Mouse (Mus musculus) olfactory bulb, adult 2 months (tissue): ENCODE data around the gene Orm2.

ENCODE experiments used
- CTCF ChIP-seq: fragments of 200-500 bp; IDR thresholded peaks from 2 replicates; pipeline ENCODE4 v1.5.1; 2012; ENCODE audit warnings: low read depth, mild to moderate bottlenecking, low read length, moderate library complexity; ENCODE audit not compliant: insufficient read depth
- POLR2A ChIP-seq: fragments of 200-500 bp; IDR thresholded peaks from 2 replicates; pipeline ENCODE4 v1.6.1; 2012; ENCODE audit warnings: mild to moderate bottlenecking, low read depth, low read length, moderate library complexity; ENCODE audit not compliant: insufficient read depth

DNA sequence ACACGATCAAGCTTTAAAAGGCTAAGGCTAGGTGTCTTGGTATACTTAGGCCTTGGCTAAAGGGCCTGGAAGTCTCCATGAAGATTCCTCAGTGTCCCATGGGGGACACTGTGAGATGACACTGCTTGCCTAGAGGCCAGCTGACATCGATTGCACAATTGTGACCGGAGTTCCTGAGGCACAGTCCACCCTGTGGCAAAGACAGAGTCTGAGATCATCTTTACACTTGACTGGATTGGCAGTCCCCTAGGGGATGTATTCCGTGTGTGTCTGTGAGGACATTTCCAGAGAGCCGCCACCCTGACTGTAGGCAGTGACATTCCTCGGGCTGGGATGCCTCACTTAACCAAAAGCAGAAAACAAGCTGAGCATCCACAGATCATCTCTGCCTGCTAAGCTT, 2.4 kb upstream of the Orm2 start:
- no peak for TF ChIP-seq POLR2A
- TF ChIP-seq CTCF = no peak
